Mouse (Mus musculus): ENCODE measurements around the gene Fam49a. TPM values are rescaled to one million over a fixed set of nuclear protein-coding genes. Genes with fewer than 3 reads are reported as not detected.
"Not testable (repeated sequence)": the region's sequence is repeated elsewhere in the genome, so short reads cannot be mapped to it uniquely, and the experiment has no call there.

Fam49a gene
- total and polyA plus RNA-seq, 3 experiments: 4.1 to 9.8 (median 7.1) TPM

- TF ChIP-seq EP300 (IDR thresholded peaks at IDR 0.05; ENCODE audit: insufficient read depth, low read depth, low read length) (0 out of 2 replicates have a peak, but pooled peaks have one; percentile 47), POLR2A (IDR thresholded peaks at IDR 0.05; ENCODE audit: insufficient read depth, low read depth, low read length) (no peak)
- no peak overlapping the region for H3K4me3 ChIP-seq
- 23% methylated on average over 18 of the region's 18 CpGs for WGBS
- no peak overlapping the region; the same call in 1 of the 2 replicates for H3K9ac ChIP-seq (ENCODE audit: low read depth, low read length)
- intact Hi-C loops (cut with DNase I): loop anchor here (1.0 to 10.0 kb wide), 4 partner anchors 73 to 891 kb away; partner anchors contain the start of gene Mycn
- peak; percentile 81 to 93 for DNase-seq
- H3K79me2 ChIP-seq (replicated peaks; ENCODE audit: control insufficient read depth, insufficient read depth, low read length): no peaks in the 10 kb centered on the region
- H3K27me3 ChIP-seq (ENCODE audit: control insufficient read depth, insufficient read depth, low read length): no peaks in the 10 kb centered on the region
- no peak overlapping the region for H3K27ac ChIP-seq
- no peaks in the 10 kb centered on the region for H3K36me3 ChIP-seq (ENCODE audit: control insufficient read depth, insufficient read depth, low read length)
- peaks cover 2% of the 10 kb centered on the region for H3K4me1 ChIP-seq (ENCODE audit: control insufficient read depth, insufficient read depth, low read length)
Observed at GRCm38 (mm10) chr12:12323616-12324223, 61.8 kb downstream of the Fam49a start.

- H3K36me3 ChIP-seq (ENCODE audit: control insufficient read depth, insufficient read depth, low read length); H3K27me3 ChIP-seq (ENCODE audit: control insufficient read depth, insufficient read depth, low read length); H3K9ac ChIP-seq (ENCODE audit: low read depth, low read length); H3K4me1 ChIP-seq (ENCODE audit: control insufficient read depth, insufficient read depth, low read length); H3K79me2 ChIP-seq (replicated peaks; ENCODE audit: control insufficient read depth, insufficient read depth, low read length); H3K27ac ChIP-seq; DNase-seq; H3K4me3 ChIP-seq: not testable (repeated sequence)
- 92% methylated on average over 22 of the region's 22 CpGs for WGBS
- intact Hi-C loops (cut with DNase I): loop anchor here (5.0 to 10.0 kb wide), 2 partner anchors 88 to 621 kb away; partner anchors contain the start of gene Mycn
Observed at GRCm38 (mm10) chr12:12324266-12324665, 62.3 kb downstream of the Fam49a start.

- no peaks in the 10 kb centered on the region for H3K36me3 ChIP-seq (ENCODE audit: control insufficient read depth, insufficient read depth, low read length)
- peaks cover 2% of the 10 kb centered on the region for H3K4me1 ChIP-seq (ENCODE audit: control insufficient read depth, insufficient read depth, low read length)
- TF ChIP-seq CTCF (IDR thresholded peaks at IDR 0.05): no peak
- no peak for TF ChIP-seq EP300 (IDR thresholded peaks at IDR 0.05; ENCODE audit: insufficient read depth, low read depth, low read length)
- TF ChIP-seq POLR2A (IDR thresholded peaks at IDR 0.05; ENCODE audit: insufficient read depth, low read depth, low read length): no peak
- H3K9ac ChIP-seq (ENCODE audit: low read depth, low read length): no peak overlapping the region
- no peak overlapping the region for H3K27ac ChIP-seq
- no peak for DNase-seq
- no peaks in the 10 kb centered on the region for H3K79me2 ChIP-seq (replicated peaks; ENCODE audit: control insufficient read depth, insufficient read depth, low read length)
- 93% methylated on average over 11 of the region's 11 CpGs for WGBS
- intact Hi-C loops (cut with DNase I): no loop called here
- H3K4me3 ChIP-seq: no peak overlapping the region
- no peaks in the 10 kb centered on the region for H3K27me3 ChIP-seq (ENCODE audit: control insufficient read depth, insufficient read depth, low read length)
Observed at GRCm38 (mm10) chr12:12333526-12334310, 71.8 kb downstream of the Fam49a start.

GRCm38 (mm10) chr12:12334486-12334885 is 72.5 kb downstream of the Fam49a start:
- Histone ChIP-seq H3K79me2 (replicated peaks; ENCODE audit: control insufficient read depth, insufficient read depth, low read length) (no peaks in the 10 kb centered on the region), H3K4me3 (no peak overlapping the region), H3K36me3 (ENCODE audit: control insufficient read depth, insufficient read depth, low read length) (no peaks in the 10 kb centered on the region), H3K4me1 (ENCODE audit: control insufficient read depth, insufficient read depth, low read length) (peaks cover 2% of the 10 kb centered on the region), H3K9ac (ENCODE audit: low read depth, low read length) (no peak overlapping the region), H3K27ac (no peak overlapping the region), H3K27me3 (ENCODE audit: control insufficient read depth, insufficient read depth, low read length) (no peaks in the 10 kb centered on the region)
- DNase-seq: no peak
- WGBS: 69% methylated on average over 5 of the region's 5 CpGs
- intact Hi-C loops (cut with DNase I): no loop called here
- no peak for TF ChIP-seq EP300 (IDR thresholded peaks at IDR 0.05; ENCODE audit: insufficient read depth, low read depth, low read length)
- TF ChIP-seq CTCF (IDR thresholded peaks at IDR 0.05): no peak
- TF ChIP-seq POLR2A (IDR thresholded peaks at IDR 0.05; ENCODE audit: insufficient read depth, low read depth, low read length): no peak

- TF ChIP-seq EP300 (IDR thresholded peaks at IDR 0.05; ENCODE audit: insufficient read depth, low read depth, low read length): no peak
- no peak for TF ChIP-seq CTCF (IDR thresholded peaks at IDR 0.05)
- no peak for TF ChIP-seq POLR2A (IDR thresholded peaks at IDR 0.05; ENCODE audit: insufficient read depth, low read depth, low read length)
- Histone ChIP-seq H3K79me2 (replicated peaks; ENCODE audit: control insufficient read depth, insufficient read depth, low read length) (no peaks in the 10 kb centered on the region), H3K27ac (no peak overlapping the region), H3K27me3 (ENCODE audit: control insufficient read depth, insufficient read depth, low read length) (no peaks in the 10 kb centered on the region), H3K4me1 (ENCODE audit: control insufficient read depth, insufficient read depth, low read length) (peaks cover 2% of the 10 kb centered on the region), H3K9ac (ENCODE audit: low read depth, low read length) (no peak overlapping the region), H3K36me3 (ENCODE audit: control insufficient read depth, insufficient read depth, low read length) (no peaks in the 10 kb centered on the region), H3K4me3 (no peak overlapping the region)
- DNase-seq: no peak
- 88% methylated on average over 7 of the region's 7 CpGs for WGBS
- intact Hi-C loops (cut with DNase I): no loop called here
Observed at GRCm38 (mm10) chr12:12335566-12335965, 73.6 kb downstream of the Fam49a start.

GRCm38 (mm10) chr12:12337378-12337777 is 75.4 kb downstream of the Fam49a start:
- DNase-seq: no peak
- 92% methylated on average over 6 of the region's 6 CpGs for WGBS
- Histone ChIP-seq H3K79me2 (replicated peaks; ENCODE audit: control insufficient read depth, insufficient read depth, low read length) (no peaks in the 10 kb centered on the region), H3K36me3 (ENCODE audit: control insufficient read depth, insufficient read depth, low read length) (no peaks in the 10 kb centered on the region), H3K27ac (no peak overlapping the region), H3K9ac (ENCODE audit: low read depth, low read length) (no peak overlapping the region), H3K4me3 (no peak overlapping the region), H3K27me3 (ENCODE audit: control insufficient read depth, insufficient read depth, low read length) (no peaks in the 10 kb centered on the region), H3K4me1 (ENCODE audit: control insufficient read depth, insufficient read depth, low read length) (peaks cover 2% of the 10 kb centered on the region)
- TF ChIP-seq POLR2A (IDR thresholded peaks at IDR 0.05; ENCODE audit: insufficient read depth, low read depth, low read length) (no peak), CTCF (IDR thresholded peaks at IDR 0.05) (no peak), EP300 (IDR thresholded peaks at IDR 0.05; ENCODE audit: insufficient read depth, low read depth, low read length) (no peak)
- intact Hi-C loops (cut with DNase I): no loop called here
